Mouse (Mus musculus) cerebellum, postnatal 25 days (tissue): Measurements from ENCODE around the gene Elane.

ENCODE experiments used
- DNase-seq, 2 experiments: peaks; one replicate each; pipeline ENCODE4 v3.0.0; 2021; ENCODE audit warnings: mixed read lengths in 2 of 2

Gene Elane

GRCm38 (mm10) chr10:79858416-79859074 lies 27.5 kb upstream of the Elane start:
- peak; percentile 58 to 74 for DNase-seq

- peak; percentile 39 to 42 for DNase-seq
Measured at GRCm38 (mm10) chr10:79859116-79859515, 26.9 kb upstream of the Elane start.

- no peak for DNase-seq
Measured at GRCm38 (mm10) chr10:79860079-79860911, 25.8 kb upstream of the Elane start.

- peak; percentile 84 to 86 for DNase-seq
Measured at GRCm38 (mm10) chr10:79861230-79862048, 24.6 kb upstream of the Elane start.

GRCm38 (mm10) chr10:79862049-79862788 lies 23.8 kb upstream of the Elane start:
- peak in 1 of 2 experiments; percentile 27 for DNase-seq

GRCm38 (mm10) chr10:79862925-79863324 lies 23.1 kb upstream of the Elane start:
- DNase-seq, result peak in 1 of 2 experiments; percentile 30

GRCm38 (mm10) chr10:79864351-79865188 lies 21.5 kb upstream of the Elane start:
- DNase-seq, result no peak

GRCm38 (mm10) chr10:79865189-79865601 lies 20.9 kb upstream of the Elane start:
- no peak for DNase-seq

- DNase-seq, result peak; percentile 63 to 66
Measured at GRCm38 (mm10) chr10:79865801-79866295, 20.2 kb upstream of the Elane start.

- no peak for DNase-seq
Measured at GRCm38 (mm10) chr10:79866601-79867000, 19.4 kb upstream of the Elane start.

GRCm38 (mm10) chr10:79871845-79872244 lies 14.2 kb upstream of the Elane start:
- DNase-seq, result no peak

- no peak for DNase-seq
Measured at GRCm38 (mm10) chr10:79872862-79873261, 13.2 kb upstream of the Elane start.

GRCm38 (mm10) chr10:79873313-79873712 lies 12.7 kb upstream of the Elane start:
- DNase-seq, result no peak

- no peak for DNase-seq
Measured at GRCm38 (mm10) chr10:79873715-79874289, 12.2 kb upstream of the Elane start.

GRCm38 (mm10) chr10:79874290-79874862 lies 11.7 kb upstream of the Elane start, which contains the start of the genes Prtn3 and Plppr3:
TSS of gene Prtn3 (plus strand) at chr10:79874476.
TSS of gene Plppr3 (minus strand) at chr10:79874634.
- DNase-seq, result peak; percentile 64 to 68

- DNase-seq, result no peak
Measured at GRCm38 (mm10) chr10:79877174-79877573, 8.9 kb upstream of the Elane start.

GRCm38 (mm10) chr10:79877757-79878156 lies 8.3 kb upstream of the Elane start:
- no peak for DNase-seq

GRCm38 (mm10) chr10:79879527-79879926 lies 6.5 kb upstream of the Elane start:
- DNase-seq, result no peak

GRCm38 (mm10) chr10:79880721-79881120 lies 5.3 kb upstream of the Elane start:
- DNase-seq, result no peak

- peak in 1 of 2 experiments; percentile 40 for DNase-seq
Measured at GRCm38 (mm10) chr10:79881981-79882380, 4.1 kb upstream of the Elane start.
